Mouse (Mus musculus) neural tube, embryonic 11.5 days (tissue): ENCODE results near the gene Krcc1. TPM values are rescaled to one million over a fixed set of nuclear protein-coding genes. Genes with fewer than 3 reads are reported as not detected.
"Not testable (repeated sequence)": the region's sequence is repeated elsewhere in the genome, so short reads cannot be mapped to it uniquely, and the experiment has no call there.

Experiments
- ATAC-seq: fragments of 200-750 bp; cut with Nextera tagmentation; 2 replicates; pipeline ENCODE4 v1.8.0; 2017; ENCODE audit warnings: moderate number of reproducible peaks, mild to moderate bottlenecking, moderate TSS enrichment, moderate library complexity; ENCODE audit not compliant: insufficient read depth, low FRiP score, low TSS enrichment
- DNase-seq: peaks from one replicate; pipeline ENCODE4 v3.0.0-alpha.2; 2015; ENCODE audit warnings: low spot score
- H3K27ac ChIP-seq: fragments of 300-500 bp; sonication (generic); 2 replicates; pipeline ENCODE4 v1.5.1; 2014; ENCODE audit warnings: low read depth, mild to moderate bottlenecking, low read length
- H3K27me3 ChIP-seq: fragments of 300-500 bp; sonication (generic); 2 replicates; pipeline ENCODE4 v1.6.1; 2014; ENCODE audit warnings: mild to moderate bottlenecking, low read length, mixed read lengths; ENCODE audit not compliant: control insufficient read depth, insufficient read depth
- H3K36me3 ChIP-seq: fragments of 300-500 bp; sonication (generic); 2 replicates; pipeline ENCODE4 v1.6.1; 2014; ENCODE audit warnings: mild to moderate bottlenecking, low read length, moderate library complexity, mixed read lengths; ENCODE audit not compliant: control insufficient read depth, insufficient read depth
- H3K4me1 ChIP-seq: fragments of 300-500 bp; sonication (generic); 2 replicates; pipeline ENCODE4 v1.6.1; 2014; ENCODE audit warnings: low read length, mixed read lengths; ENCODE audit not compliant: control insufficient read depth, insufficient read depth
- H3K4me2 ChIP-seq: fragments of 300-500 bp; sonication (generic); 2 replicates; pipeline ENCODE4 v1.6.1; 2014; ENCODE audit warnings: low read depth, mild to moderate bottlenecking, moderate library complexity
- H3K4me3 ChIP-seq: fragments of 300-500 bp; sonication (generic); 2 replicates; pipeline ENCODE4 v1.5.1; 2014; ENCODE audit warnings: low read depth, low read length
- H3K9ac ChIP-seq: fragments of 300-500 bp; sonication (generic); 2 replicates; pipeline ENCODE4 v1.6.1; 2014; ENCODE audit warnings: mild to moderate bottlenecking, low read length
- H3K9me3 ChIP-seq: fragments of 300-500 bp; sonication (generic); 2 replicates; pipeline ENCODE4 v1.6.1; 2016; ENCODE audit warnings: low read length; ENCODE audit not compliant: control insufficient read depth
- WGBS: fragments of 180-500 bp; shearing (Covaris S2); extraction: QIAGEN DNeasy Blood & Tissue Kit; methylation state at CpG from one replicate; pipeline ENCODE4 v1.1.7; 2014; 5-methylcytosine and 5-hydroxymethylcytosine counted together
- polyA plus RNA-seq: library from polyadenylated mRNA; unstranded; fragments of >200 nt; fragmentation: Nextera tagmentation; extraction: Ambion mirVana; gene quantifications from 2 replicates; pipeline ENCODE4 v1.2.1, GENCODE M21; 2014

The Krcc1 gene
- polyA plus RNA-seq, 1 experiment from 2014 or later, result 34.4 TPM

GRCm38 (mm10) chr6:71257375-71257774 is 14.1 kb upstream of the Krcc1 start:
- Histone ChIP-seq H3K4me2 (no peak overlapping the region), H3K9me3 (no peaks in the 10 kb centered on the region)
- ATAC-seq, result no peak

GRCm38 (mm10) chr6:71258562-71258961 is 12.9 kb upstream of the Krcc1 start:
- no peaks in the 10 kb centered on the region for H3K9me3 ChIP-seq
- H3K27ac ChIP-seq, result no peak overlapping the region
- H3K9ac ChIP-seq, result no peak overlapping the region
- H3K27me3 ChIP-seq, result no peaks in the 10 kb centered on the region
- H3K4me3 ChIP-seq, result no peak overlapping the region
- H3K36me3 ChIP-seq, result no peaks in the 10 kb centered on the region
- ATAC-seq (no peak), DNase-seq (no peak)
- WGBS, result 90% methylated on average over 2 of the region's 2 CpGs
- no peak overlapping the region for H3K4me2 ChIP-seq
- H3K4me1 ChIP-seq, result no peaks in the 10 kb centered on the region

More at GRCm38 (mm10) chr6:71257375-71257774, 14.1 kb upstream of the Krcc1 start:
- H3K27me3 ChIP-seq, result no peaks in the 10 kb centered on the region
- H3K27ac ChIP-seq, result no peak overlapping the region
- H3K4me1 ChIP-seq, result no peaks in the 10 kb centered on the region
- H3K4me3 ChIP-seq, result no peak overlapping the region
- no peak overlapping the region for H3K9ac ChIP-seq
- 76% methylated on average over 1 of the region's 1 CpGs for WGBS
- H3K36me3 ChIP-seq, result no peaks in the 10 kb centered on the region
- DNase-seq, result no peak

- Histone ChIP-seq H3K4me2 (no peak overlapping the region), H3K9me3 (no peaks in the 10 kb centered on the region), H3K4me1 (no peaks in the 10 kb centered on the region), H3K27me3 (no peaks in the 10 kb centered on the region), H3K36me3 (no peaks in the 10 kb centered on the region), H3K27ac (no peak overlapping the region), H3K9ac (no peak overlapping the region), H3K4me3 (no peak overlapping the region)
- ATAC-seq (no peak), DNase-seq (no peak)
- 86% methylated on average over 4 of the region's 4 CpGs for WGBS
Measured at GRCm38 (mm10) chr6:71259166-71259565, 12.3 kb upstream of the Krcc1 start.

GRCm38 (mm10) chr6:71260051-71260640 is 11.3 kb upstream of the Krcc1 start:
- H3K4me2 ChIP-seq, result no peak overlapping the region
- no peaks in the 10 kb centered on the region for H3K36me3 ChIP-seq
- no peak overlapping the region for H3K27ac ChIP-seq
- no peaks in the 10 kb centered on the region for H3K4me1 ChIP-seq
- 69% methylated on average over 6 of the region's 6 CpGs for WGBS
- H3K4me3 ChIP-seq, result no peak overlapping the region
- H3K9ac ChIP-seq, result no peak overlapping the region
- H3K27me3 ChIP-seq, result no peaks in the 10 kb centered on the region
- ATAC-seq (no peak), DNase-seq (no peak)
- no peaks in the 10 kb centered on the region for H3K9me3 ChIP-seq

- Histone ChIP-seq H3K9ac (no peak overlapping the region), H3K36me3 (no peaks in the 10 kb centered on the region), H3K9me3 (no peaks in the 10 kb centered on the region), H3K4me2 (no peak overlapping the region), H3K27ac (no peak overlapping the region), H3K4me3 (no peak overlapping the region), H3K4me1 (no peaks in the 10 kb centered on the region), H3K27me3 (no peaks in the 10 kb centered on the region)
- DNase-seq (no peak), ATAC-seq (no peak)
- 83% methylated on average over 3 of the region's 3 CpGs for whole genome bisulfite sequencing
Measured at GRCm38 (mm10) chr6:71261060-71261459, 10.4 kb upstream of the Krcc1 start.

GRCm38 (mm10) chr6:71262142-71262833 is 9.2 kb upstream of the Krcc1 start:
- H3K27me3 ChIP-seq, result no peaks in the 10 kb centered on the region
- no peaks in the 10 kb centered on the region for H3K4me1 ChIP-seq
- H3K9ac ChIP-seq, result no peak overlapping the region
- no peaks in the 10 kb centered on the region for H3K9me3 ChIP-seq
- DNase-seq, result no peak
- no peak overlapping the region for H3K4me3 ChIP-seq
- H3K4me2 ChIP-seq, result no peak overlapping the region
- WGBS, result 75% methylated on average over 8 of the region's 8 CpGs
- no peak overlapping the region for H3K27ac ChIP-seq
- no peaks in the 10 kb centered on the region for H3K36me3 ChIP-seq
- no peak for ATAC-seq

GRCm38 (mm10) chr6:71267603-71268002 is 3.9 kb upstream of the Krcc1 start:
- H3K4me3 ChIP-seq, H3K9me3 ChIP-seq, H3K9ac ChIP-seq, DNase-seq, ATAC-seq, H3K36me3 ChIP-seq, H3K27ac ChIP-seq, H3K4me2 ChIP-seq, H3K27me3 ChIP-seq, H3K4me1 ChIP-seq: not testable (repeated sequence)
- 83% methylated on average over 7 of the region's 7 CpGs for WGBS

GRCm38 (mm10) chr6:71268929-71269685 is 2.4 kb upstream of the Krcc1 start:
- Histone ChIP-seq H3K36me3 (no peaks in the 10 kb centered on the region), H3K4me2 (no peak overlapping the region), H3K27me3 (no peaks in the 10 kb centered on the region), H3K9me3 (no peaks in the 10 kb centered on the region), H3K4me1 (0 out of 2 replicates have a peak, but pooled peaks cover 3% of the 10 kb centered on the region), H3K27ac (no peak overlapping the region), H3K9ac (no peak overlapping the region), H3K4me3 (no peak overlapping the region)
- ATAC-seq, result no peak
- WGBS, result 67% methylated on average over 7 of the region's 7 CpGs
- no peak for DNase-seq
